ENCODE assay signal across 15 mouse cellular contexts in the genomic region with DNA sequence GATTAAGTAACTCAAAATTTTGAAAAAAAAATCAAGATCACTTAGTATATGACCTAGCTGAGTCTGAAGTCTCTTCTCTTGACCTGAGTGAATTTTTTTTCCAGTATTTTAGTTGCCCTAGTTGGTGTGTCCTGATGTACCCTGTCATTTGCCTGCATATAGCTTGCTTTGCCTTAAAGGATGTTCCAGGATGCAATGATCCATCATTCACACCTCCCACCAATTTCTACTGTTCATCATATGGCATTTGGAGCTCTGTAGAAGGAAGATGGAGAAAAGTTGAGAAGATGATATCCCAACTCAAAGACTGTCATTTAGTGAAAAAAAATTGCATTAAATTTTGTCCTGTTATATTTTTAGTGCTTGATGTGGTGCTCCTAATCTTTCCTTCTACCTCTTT.
"Had no signal": no experiment of that assay in that cellular context is flagged by ENCODE, and none has a peak within 500 bp of the region (broad histone marks: within the 10 kb centered on the region; RNA-seq: fewer than 3 reads in every experiment).

No protein-coding gene starts in this region.

- H3K4me3 ChIP-seq: neural tube, embryonic 12.5 days; neural tube, embryonic 13.5 days; neural tube, embryonic 15.5 days; stomach, embryonic 15.5 days had no signal

- H3K36me3 ChIP-seq: neural tube, embryonic 12.5 days; neural tube, embryonic 13.5 days; neural tube, embryonic 15.5 days; stomach, embryonic 15.5 days had no signal

- H3K4me2 ChIP-seq: neural tube, embryonic 12.5 days; neural tube, embryonic 13.5 days; neural tube, embryonic 15.5 days; stomach, embryonic 15.5 days had no signal

- H3K9ac ChIP-seq: neural tube, embryonic 12.5 days; neural tube, embryonic 13.5 days; neural tube, embryonic 15.5 days; stomach, embryonic 15.5 days had no signal

- H3K27me3 ChIP-seq: neural tube, embryonic 12.5 days; neural tube, embryonic 13.5 days; neural tube, embryonic 15.5 days; stomach, embryonic 15.5 days had no signal

- DNase-seq: retina, postnatal 1 day; right cerebral cortex, postnatal 14 days; right cerebral cortex, postnatal 25 days; spleen, adult 18-20 months; thymus, adult 18-20 months; thymus, adult 2 months; thymus, postnatal 14 days; thymus, postnatal 25 days; thymus, postnatal 36 days; thymus, postnatal 4 days had no signal

- H3K9me3 ChIP-seq: neural tube, embryonic 12.5 days; neural tube, embryonic 13.5 days; neural tube, embryonic 15.5 days; stomach, embryonic 15.5 days had no signal

- H3K27ac ChIP-seq: neural tube, embryonic 12.5 days; neural tube, embryonic 13.5 days; neural tube, embryonic 15.5 days; stomach, embryonic 15.5 days; stomach, postnatal 0 days had no signal

- H3K4me1 ChIP-seq: neural tube, embryonic 12.5 days; neural tube, embryonic 13.5 days; neural tube, embryonic 15.5 days; stomach, embryonic 15.5 days had no signal
